Mouse (Mus musculus) bone marrow macrophage, adult 2 months (primary cell): ENCODE results near the gene Fndc3b.

ENCODE experiments used
- CTCF ChIP-seq: IDR thresholded peaks from 2 replicates; pipeline ENCODE4 v1.5.1; 2012; ENCODE audit warnings: low read depth, mild to moderate bottlenecking, low read length, moderate library complexity
- POLR2A ChIP-seq: IDR thresholded peaks from 2 replicates; pipeline ENCODE4 v1.6.1; 2012; ENCODE audit warnings: mild to moderate bottlenecking, low read depth, low read length, borderline replicate concordance

DNA sequence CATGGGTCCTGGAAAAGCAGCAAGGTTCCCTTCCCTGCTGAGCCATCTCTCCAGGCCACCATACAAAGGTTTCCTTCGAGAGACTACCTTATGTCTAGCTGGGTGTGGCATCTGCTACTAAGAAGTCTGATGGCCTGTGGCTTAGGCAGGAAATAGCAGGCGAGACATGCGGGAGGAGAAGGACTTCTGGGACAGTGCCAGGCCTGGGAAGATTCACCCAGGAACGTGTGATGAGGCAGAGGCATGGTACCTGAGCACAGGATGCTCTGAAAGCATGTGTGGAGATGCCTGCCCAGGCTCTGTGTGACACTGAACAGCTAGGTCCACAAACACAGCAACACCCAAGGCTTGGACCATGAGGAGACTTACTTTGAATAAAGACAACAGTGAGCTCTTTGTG is 98.1 kb downstream of the Fndc3b start:
- TF ChIP-seq POLR2A (no peak), CTCF (no peak)
